Mouse (Mus musculus) embryo, embryonic 11.5 days (tissue): ENCODE measurements at regions not wholly inside any gene's neighbourhood (a gene's known extent, or its start where the extent isn't known, plus 50 kb on each side); places are given as distances from the start of the nearest gene placed in this dataset.

Source experiments
- DNase-seq: peaks from one replicate; pipeline ENCODE4 v3.0.0-alpha.2; 2012; ENCODE audit warnings: low read depth, low spot score

DNA sequence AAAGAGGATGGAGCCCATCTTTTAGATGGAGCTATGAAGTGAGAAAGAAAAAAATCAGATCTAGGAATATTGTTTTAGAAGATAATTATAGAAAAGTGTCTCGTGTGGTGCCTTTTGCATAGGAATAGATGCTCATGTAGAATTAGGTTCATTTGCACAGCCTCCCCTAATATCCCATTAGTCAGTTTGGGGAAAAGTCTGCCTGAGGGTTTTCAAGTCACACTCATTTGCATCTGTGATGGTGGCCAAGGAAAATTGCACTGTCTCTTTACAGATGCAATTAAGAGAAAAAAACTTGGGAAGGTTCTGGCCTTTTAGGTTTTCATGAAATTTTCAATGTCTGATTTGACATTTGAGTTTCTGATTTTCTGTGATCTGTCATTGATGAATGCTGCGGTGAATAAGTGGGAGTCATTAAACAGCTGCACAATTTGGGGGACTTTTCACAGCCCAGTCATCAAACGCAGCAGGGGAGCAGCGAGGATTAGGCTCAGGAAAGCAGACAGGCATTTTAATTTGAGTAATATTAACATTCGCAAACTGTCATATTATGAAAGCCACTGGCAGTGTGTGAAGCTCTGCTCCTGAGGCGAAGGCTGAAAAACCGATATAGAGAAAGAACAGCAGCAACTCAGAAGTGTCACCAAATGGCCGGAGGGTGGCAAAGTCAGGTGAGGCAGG lies 281.5 kb upstream of the Cxadr start:
- no peak for DNase-seq

DNA sequence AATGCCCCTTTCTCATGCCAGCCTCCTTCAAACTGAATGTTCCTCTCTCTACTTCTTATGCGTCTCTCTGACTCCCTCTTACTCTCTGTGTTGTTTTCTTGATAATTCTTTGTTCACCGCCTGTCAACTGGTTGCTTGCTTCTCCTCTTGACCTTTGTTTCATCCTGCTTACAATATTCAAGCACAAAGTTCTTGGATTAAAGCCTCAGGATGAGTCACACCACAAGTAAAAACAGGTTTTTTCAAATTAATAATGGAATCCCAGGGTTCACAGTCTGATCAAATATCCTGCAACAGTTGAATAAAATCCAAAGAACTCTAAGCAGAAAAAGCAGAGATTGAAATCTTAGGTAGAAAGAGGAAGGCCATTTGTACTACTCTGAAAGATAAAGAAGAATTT lies 285.9 kb upstream of the Cxadr start:
- no peak for DNase-seq

DNA sequence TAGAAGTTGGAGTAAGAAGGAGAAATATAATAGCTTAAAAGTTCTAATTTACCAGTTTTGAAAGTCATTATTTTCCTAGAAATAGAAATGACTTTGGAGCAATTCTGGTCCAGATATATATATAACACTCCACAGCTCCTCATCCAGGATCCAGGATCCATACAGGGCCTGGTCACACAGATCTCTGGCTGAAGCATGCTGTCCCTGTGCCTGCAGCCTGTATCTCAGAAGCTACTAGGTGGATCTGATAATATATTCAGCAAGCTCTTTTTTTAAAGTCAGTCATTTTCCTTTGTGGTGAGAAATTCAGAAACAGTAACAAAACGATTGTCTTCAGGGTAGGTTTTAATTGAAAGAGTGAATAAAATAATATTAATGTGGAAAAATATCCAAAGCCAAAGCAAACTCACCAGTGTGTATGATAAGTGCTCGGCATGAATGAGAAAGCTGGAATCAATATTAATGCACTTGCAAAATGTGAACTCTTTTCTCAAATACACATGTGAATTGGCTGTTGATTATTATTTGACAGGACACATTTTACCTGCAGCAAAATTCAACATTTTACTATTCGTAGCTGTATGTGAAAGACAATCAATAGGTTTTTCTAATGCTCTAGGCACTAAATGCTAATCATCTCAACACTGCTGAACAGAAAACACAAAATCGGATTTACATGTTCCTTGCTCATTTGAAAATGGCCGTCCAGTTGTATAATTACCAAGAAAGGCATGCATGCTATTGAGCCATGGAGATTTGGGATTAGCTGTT lies 288.1 kb upstream of the Cxadr start:
- DNase-seq, result no peak

DNA sequence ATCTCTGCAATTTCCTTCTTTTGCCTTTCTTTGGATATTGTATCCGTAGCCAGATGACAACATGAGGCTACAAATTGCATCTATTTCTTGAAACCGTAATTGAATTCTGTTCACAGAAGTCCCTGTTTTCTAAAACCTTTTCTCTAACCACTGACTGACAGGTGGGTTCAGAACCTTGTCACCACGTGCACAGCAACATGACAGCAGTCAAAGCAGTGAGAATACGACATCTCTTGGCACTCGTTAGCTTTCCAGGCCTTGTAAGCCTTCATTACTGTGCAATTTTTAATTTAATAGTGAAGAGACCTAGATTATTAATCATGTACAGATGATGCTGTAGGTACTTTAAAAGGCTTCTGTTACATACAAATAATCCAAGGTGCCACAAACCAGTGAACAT lies 297.3 kb upstream of the Cxadr start:
- no peak for DNase-seq

DNA sequence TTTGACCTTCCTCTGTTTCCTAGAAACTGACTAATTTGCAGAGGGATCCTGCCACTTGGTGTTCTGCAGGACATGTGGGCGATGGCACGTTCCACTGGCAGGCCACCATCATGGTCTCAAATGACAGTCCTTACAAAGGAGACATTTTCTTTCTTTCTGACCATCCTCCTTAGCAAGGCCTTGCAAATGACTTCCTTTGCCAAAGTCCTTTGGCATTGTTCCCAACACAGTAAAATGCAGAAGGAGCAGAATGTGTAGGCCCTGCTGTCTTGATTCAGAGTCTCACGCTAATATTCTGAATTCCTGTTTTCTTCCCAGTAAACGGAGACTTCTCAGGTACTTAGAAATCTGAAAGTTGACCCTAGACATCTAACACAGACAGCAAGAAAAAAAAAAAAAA lies 308.3 kb upstream of the Cxadr start:
- no peak for DNase-seq

DNA sequence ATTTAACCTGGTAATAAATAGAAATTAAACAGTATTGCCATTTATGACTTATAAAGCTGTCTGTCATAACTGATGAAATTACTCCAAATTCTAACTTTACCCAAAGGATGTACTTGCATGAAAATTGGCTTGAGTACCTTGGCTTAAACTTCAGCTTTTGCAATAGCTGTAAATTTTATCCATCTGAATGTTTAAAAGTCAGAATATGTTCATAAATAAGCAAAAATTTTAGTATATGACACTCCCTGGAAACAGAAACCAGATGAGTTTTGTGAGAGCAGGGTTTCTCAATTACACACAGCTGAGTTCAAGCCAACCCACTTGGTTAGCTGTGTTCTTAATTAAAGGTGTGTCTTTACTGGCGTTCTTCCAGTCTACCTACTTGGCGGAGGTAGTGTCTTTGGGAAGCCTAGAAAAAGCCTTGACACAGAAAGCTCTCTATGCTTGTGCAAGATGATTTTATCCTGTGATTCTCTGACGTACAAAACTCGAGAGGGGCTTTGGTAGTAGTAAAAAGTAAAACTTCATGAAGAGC lies 311.4 kb upstream of the Cxadr start:
- no peak for DNase-seq

DNA sequence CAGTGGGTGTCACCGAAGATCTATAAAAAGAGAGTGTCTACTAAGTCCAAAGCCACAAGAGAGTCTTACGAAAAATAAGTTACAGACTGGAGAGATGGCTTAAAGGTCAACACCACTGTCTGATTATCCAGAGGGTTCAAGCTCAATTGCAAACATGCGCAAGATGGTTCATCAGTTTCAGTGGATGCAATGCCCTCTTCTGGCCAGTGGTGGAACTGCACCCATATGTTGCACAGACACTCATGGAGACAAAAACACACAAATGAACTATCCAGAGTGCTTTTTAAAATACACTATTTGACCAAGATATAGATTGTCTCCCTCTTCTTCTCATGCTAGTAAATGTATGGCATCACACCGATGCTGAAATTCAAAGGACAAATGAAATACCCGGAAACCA lies 312.1 kb upstream of the Cxadr start:
- DNase-seq, result no peak

DNA sequence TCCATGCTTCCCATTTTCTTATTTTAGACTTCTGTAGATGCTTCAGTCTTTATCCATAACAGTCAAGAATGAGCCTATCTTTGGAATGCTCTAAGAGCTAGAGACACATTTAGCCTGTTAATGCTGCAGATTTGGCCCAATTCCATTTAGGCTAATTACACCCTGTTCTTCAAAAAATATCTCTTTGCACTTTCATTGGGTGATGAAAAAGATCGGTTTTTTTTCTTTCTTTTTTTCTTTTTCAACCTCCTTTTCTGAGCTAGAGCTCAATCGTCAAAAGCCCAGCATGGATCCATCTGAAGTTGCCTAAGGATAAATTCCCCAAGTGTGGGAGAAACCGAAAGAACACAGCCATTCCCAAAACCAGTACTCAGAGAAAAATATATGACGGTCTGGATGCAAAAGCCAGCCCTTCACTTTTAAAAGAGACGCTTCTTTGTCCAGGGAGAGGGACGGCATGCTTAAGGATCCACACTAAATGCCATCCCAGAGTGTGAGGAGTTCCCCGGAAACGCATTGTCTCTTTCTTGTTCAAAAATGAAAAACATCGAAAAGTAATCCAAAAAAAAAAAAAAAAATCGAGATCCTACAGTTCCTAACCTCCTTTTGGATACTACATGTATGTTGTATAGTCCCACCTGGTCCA lies 314.3 kb upstream of the Cxadr start:
- no peak for DNase-seq

DNA sequence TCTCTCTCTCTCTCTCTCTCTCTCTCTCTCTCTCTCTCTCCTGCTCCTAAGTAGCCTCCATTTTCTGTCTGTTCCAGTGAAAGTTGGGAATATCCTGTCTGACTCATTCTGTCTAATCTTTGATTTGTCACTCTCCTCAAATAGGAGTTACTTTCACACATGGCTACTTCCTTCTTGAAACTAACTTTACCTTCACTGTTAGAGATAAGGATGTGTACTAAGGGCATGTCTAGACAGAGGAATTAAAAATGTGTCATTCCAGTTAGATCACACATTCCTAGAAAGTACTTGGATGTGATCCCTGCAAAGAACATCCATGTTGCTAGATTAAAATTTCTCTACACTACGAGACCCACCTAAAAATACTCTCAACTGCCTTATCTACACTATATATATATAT lies 346.9 kb upstream of the Gm11146 start:
- no peak for DNase-seq

DNA sequence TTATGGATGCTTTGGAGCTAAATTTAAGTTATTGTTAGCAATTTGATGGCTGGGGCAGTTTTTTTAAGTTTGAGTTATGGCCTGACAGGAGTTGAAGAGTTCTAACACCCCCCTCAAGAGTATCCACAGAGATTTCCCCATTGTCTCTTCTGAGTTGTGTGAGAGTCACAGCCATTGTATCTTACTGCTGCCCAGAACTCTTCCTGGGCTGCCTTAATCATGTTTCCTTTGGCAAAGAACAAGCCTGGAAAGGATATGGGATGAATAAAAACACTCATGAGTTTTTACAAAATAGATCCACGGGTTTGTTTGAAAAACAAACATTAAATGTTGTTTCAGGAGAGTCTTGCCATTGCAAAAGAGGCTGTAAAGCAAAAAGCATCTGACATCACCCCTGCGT lies 343.5 kb upstream of the Gm11146 start:
- DNase-seq, result no peak

DNA sequence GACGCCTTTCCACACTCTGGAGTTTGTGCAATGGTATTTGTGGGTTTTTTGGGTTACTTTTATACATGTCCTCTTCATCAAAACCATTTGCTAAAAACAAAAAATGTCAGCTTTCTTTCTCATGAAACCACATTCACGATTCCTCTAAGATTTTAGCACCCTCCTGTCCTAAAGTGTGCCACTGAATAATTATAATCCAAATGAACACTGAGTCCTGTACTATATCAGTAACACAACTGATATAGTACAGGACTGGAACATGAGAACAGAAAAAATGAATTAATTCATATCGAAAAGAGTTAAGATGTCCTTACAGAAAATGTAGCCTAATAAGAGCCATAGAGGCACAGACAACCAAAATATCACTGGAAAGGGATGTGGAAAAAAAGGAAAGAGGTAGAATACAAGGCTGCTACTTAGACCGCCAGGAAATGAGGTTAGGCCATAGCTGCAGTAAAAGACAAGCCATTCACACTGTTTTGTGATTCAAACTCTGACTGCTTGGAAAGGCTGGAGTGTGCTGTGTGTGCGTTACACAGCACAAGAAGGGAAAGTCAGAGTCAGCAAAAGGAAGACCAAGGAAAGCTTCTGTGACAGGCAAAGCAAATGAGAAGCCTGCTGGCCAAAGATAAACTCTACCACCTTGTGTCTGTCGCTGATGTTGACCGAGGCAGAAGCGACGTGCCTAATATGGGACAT lies 329.3 kb upstream of the Gm11146 start:
- DNase-seq, result no peak

DNA sequence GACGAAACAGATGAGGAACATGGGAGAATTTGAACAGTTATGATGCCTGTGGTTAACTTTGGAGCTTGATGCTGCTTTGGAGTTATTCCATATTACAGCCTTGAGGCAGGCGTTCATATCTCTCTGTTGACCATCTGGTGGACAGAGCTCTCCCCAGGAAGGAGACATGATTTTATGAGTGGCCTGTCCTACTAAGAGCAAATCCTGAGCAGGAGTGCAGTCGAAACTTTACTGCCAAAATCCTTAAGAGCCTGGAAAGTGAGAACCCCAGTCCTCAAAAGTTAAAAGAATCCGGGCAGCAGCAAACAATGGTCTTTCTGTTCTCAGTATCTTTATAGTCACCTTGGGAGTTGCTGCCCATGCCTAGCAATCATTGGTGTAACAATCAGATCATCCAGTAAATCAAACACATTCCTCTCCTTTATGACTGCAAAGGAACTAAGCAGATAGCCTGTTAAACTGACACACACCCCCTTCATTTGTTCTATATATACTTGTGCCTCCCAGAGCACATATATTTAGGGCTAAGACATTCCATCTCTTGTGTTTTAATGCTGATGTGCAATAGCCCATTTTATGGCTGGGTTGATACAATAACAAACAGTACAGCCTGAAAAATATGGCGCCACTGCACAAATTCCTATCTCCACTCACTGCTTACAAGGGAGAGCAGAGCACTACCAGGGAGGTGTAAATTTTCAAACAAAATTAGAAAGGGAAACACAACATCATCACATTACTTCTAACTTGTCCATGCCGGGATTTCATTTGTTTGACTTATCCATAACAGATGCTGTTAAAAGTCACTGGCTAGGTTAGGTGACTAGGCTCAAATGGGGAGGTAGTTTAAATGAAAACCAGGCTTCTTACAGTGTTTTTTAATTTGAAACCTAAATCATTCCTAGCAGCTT lies 312.5 kb upstream of the Gm11146 start:
- peak; percentile 36 for DNase-seq

DNA sequence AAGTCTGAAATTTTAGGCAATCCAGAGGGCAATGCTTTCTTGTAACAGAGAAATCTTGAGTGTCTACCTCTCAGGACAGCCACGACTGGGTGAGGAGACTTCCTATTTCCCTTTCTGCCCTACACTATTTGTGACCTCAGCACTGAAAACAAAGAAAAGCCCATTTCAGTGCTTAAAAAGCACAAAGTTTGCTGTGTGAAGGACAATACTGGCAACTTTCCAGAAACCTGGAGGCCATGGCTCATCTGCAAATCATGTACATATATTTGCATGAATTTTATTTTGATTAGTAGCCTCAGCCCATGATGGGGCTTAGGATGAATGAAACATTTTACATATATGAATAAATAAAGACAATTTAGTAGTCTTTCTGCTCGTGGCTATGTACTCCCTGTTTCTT lies 292.4 kb upstream of the Gm11146 start:
- DNase-seq, result no peak

DNA sequence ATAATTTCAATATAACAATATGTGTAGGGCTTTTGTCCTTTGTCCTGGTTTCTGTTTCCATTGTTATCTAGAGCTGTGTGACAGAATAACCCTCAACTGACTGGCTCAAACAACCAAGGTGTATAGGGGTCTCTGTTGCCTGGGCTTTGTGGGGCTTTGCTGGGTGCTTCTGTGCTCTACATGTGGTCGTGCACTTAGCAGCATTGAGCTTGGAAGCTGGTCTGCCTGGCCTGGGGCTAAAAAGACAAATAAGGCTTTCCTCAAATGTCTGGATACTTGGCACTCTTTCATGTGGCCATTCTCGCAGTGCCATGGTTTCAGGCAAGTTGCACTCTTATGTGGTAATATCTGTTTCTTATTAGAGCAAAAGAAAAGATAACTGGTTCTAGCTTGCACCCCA lies 291.8 kb upstream of the Gm11146 start:
- no peak for DNase-seq

DNA sequence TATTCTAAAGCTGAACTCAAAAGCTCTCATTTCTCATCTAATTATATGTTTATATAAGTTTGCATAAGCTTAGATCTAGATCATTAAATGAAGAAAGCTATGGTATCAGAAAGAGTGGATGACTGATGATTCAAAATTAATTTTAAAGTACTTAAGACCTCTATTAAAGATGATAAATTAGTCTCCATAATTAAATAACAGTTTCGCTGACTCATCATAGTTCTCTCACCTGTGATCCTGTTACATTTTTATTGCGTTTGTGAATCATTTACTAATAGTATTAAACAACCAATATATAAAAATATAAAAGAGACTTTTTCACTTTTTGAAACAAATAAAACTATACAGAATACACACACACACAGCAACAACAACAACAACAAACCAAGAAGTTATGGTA lies 290.8 kb upstream of the Gm11146 start:
- no peak for DNase-seq

DNA sequence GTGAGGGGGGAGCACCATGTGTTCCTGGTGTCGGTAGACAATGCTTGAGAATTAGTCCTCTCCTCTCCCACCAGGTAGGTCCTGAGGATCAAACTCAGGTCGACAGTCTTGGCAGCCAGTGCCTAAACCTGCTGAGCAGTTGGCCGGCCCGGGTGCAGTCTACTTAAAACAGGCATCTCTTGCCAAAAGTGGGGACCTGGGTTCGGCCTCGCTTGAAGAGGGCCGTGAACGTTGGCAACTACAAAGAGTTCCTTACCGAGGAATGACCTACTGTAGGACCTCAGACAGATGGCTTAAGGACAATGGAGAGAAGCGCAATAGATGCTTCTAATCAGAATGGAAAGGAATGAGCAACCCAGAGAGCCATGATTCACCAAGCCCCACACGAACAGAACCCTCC lies 287.5 kb upstream of the Gm11146 start:
- DNase-seq, result no peak

DNA sequence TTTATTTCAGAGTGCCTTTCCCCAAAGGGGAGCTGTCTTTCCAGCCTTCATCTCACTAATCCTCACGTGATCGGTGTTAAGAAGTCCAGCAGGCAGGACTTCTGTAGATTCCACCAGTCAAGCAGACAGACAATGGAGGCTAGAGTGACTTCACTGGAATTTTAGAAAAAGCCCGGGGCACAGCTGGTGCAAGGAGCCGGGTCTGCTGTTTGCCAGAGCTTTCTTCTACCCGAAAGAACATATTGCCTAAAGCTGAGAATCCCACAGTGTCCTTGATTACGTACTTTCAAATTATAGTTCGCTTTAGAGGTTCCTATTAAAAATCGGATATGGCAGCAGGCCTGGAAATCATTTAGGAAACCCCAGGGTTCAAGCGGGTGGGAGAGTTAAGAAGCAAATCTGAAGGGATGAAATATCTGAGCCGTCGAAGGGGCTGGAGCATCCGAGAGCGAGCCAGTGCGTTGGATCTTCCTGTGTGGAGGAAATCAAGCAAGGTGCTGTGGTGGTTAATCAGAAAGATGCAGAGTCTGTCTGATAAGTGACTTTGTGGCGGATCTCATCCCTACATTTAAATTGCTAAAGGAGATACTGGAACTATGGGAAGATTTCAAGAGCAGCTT lies 283.3 kb upstream of the Gm11146 start:
- DNase-seq, result no peak

DNA sequence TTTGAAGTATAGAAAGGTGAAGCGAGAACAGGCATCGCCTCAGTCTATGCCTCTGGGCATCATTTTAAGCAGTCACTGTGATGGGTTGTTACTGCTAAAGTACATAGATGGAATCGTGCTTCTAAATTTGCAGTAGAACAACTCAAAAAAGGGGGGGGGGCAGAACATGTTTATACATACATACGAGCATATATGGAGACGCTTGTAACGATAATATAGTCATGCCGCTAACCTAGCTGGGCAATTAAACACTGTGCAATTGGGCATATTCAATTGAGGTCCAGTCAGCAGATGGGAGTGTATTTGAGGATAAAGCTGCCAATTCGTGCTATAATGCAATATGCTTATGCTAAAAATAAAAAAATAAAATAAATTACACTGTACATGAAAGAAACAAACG lies 282.6 kb upstream of the Gm11146 start:
- no peak for DNase-seq

DNA sequence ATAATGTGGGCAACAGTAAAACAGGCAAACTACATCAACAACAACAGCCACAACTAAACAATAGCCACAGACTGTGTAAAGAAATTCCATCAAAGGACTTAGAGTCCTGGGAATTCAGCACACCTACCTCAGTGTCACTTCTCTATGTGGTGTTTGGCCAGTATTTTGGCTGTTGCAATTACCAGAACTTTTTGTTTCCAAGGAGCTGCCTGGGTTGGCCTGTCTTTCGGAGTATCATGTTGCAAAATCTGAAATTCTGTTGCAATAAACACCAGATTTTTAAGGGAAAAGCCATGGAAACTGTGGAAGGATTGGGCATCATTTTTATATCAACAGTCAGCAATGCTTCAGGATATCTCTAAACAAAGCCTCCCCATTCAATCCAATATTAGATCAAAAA lies 275.1 kb upstream of the Gm11146 start:
- no peak for DNase-seq

DNA sequence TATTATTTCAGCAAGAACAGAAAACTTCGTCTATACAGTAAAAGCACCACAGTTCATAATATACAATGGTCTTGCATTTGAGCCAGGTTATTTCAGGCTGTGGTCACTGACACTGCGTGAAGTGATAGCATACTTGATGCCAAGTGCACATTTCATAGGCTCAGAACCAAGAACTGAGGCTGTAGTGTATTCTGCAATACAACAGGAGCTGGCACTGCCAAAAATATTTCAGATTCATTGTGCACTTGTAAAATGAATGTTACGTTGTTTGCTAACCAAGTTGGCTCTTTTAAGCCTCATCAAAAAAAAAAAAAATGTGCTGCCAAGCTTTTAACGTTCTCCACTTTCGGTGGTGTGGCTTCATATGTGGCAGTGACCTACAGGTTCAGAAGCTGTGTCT lies 261.4 kb upstream of the Gm11146 start:
- no peak for DNase-seq
